Mouse (Mus musculus) gastrocnemius, adult 2 months (tissue): ENCODE measurements around the gene Slc25a20. TPM values are rescaled to one million over a fixed set of nuclear protein-coding genes. Genes with fewer than 3 reads are reported as not detected.

Experiments
- DNase-seq: peaks from one replicate; pipeline ENCODE4 v3.0.0; 2022
- H3K27ac ChIP-seq: fragments of 200-600 bp; 2 replicates; pipeline ENCODE4 v1.8.1; 2022; ENCODE audit warnings: mild to moderate bottlenecking
- H3K4me3 ChIP-seq: fragments of 200-600 bp; 2 replicates; pipeline ENCODE4 v1.8.1; 2022; ENCODE audit warnings: mild to moderate bottlenecking, moderate library complexity
- CTCF ChIP-seq: fragments of 200-600 bp; IDR thresholded peaks from 2 replicates; pipeline ENCODE4 v1.8.1; 2022; ENCODE audit warnings: antibody characterized with exemption, mild to moderate bottlenecking, moderate library complexity
- intact Hi-C: fragments of 180-260 bp; cut with DNase I; formaldehyde crosslinking; loops from one replicate; pipeline ENCODE4 v1.15.1; 2025
- total RNA-seq, 2 experiments: library from RNA; stranded (reverse); gene quantifications; 2 replicates each; pipeline ENCODE4 v1.2.3; 2021

The Slc25a20 gene
- total RNA-seq, 2 experiments from 2014 or later, result 55.2 to 96.6 TPM

DNA sequence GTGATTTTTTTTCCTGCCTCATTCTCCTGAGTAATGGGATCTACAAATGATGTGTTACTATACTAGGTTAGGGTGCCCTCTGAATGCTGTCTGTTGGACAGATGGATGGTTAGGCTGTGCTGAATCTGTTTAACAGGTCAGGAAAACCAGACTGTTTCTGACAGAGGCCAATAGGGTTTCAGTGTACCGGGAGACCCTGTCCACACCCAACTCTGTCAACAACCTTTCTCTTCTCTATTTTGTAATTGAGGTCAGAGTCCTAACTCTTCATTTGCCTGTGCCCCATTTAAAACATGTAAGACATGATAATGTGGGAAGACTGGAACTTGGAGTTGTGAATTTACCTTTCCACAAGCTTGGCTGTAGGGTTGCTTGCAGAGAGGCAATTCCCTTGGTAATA is 28.1 kb downstream of the Slc25a20 start:
- intact Hi-C loops, result loop anchor here (5.0 kb wide), 1 partner anchor 38 kb away; no protein-coding TSS in a partner anchor
- no peak overlapping the region for H3K4me3 ChIP-seq
- TF ChIP-seq CTCF, result no peak
- DNase-seq, result no peak
- H3K27ac ChIP-seq, result no peak overlapping the region

DNA sequence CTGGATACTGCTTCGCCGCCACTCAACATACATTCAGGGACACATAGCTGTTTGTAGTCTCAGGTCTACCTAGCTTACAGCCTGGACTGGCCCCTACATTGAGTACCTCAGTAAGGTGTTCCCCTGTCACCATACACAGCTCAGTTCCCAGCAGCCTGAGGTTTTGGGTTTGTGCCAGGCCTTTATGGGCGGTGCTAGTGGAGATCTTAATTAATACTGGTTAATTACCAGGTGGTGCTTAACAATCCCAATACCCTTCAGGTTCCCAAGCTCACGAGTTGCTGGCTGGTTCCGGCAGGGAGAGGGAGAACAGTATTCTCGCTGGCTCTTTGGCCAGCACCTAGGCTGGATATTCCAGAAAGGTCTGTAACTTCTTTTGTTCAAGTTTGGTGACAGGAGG is 29.0 kb downstream of the Slc25a20 start:
- TF ChIP-seq CTCF, result no peak
- no peak for DNase-seq
- no peak overlapping the region for H3K27ac ChIP-seq
- intact Hi-C loops, result loop anchor here (5.0 kb wide), 1 partner anchor 39 kb away; no protein-coding TSS in a partner anchor
- H3K4me3 ChIP-seq, result no peak overlapping the region

DNA sequence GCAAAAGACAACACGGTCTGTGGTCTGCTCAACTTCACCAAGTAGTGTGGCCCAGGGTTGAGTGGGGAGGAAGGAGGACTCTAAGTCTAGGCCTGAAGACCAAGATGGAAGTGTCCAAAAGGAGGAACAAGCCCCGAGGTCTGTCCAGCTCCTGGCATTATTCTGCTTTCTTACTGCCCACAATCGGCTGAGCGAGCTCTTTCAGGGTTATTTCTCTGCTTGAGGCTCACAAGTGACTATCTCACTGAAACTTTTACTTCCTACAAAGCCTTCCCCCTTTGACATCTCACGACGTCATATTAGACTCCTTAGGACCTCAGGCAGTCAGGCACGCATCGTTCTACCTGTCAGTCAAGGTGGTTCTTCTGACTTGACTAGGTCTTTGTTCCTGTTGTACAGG is 29.5 kb downstream of the Slc25a20 start:
- peak overlapping the region; percentile 92 for H3K4me3 ChIP-seq
- TF ChIP-seq CTCF, result no peak
- no peak for DNase-seq
- peak overlapping the region; percentile 93 for H3K27ac ChIP-seq
- intact Hi-C loops, result loop anchor here (5.0 kb wide), 1 partner anchor 39 kb away; no protein-coding TSS in a partner anchor

DNA sequence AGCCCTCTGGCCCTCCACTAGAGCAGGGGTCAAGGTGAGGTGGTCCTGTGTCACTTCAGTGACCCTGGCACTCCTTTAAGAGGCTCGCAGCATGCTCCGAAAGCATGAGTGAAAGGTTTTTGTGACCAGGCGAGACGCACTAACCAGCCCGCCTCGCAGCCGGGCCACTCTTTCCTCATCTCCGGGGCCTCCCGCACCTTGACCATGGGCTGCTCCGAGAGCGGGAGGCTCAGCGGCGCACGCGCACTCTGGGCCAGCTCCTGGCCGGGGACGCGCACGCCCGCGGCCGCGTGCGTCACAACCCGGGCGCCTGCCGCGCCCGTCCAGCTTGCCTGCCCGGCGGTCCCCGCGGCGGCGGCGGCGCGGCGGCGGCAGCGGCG is 29.9 kb downstream of the Slc25a20 start:
- H3K27ac ChIP-seq, result peak overlapping the region; percentile 93
- H3K4me3 ChIP-seq, result peak overlapping the region; percentile 92
- no peak for TF ChIP-seq CTCF
- DNase-seq, result peak; percentile 95
- intact Hi-C loops, result loop anchor here (5.0 kb wide), 1 partner anchor 40 kb away; no protein-coding TSS in a partner anchor

DNA sequence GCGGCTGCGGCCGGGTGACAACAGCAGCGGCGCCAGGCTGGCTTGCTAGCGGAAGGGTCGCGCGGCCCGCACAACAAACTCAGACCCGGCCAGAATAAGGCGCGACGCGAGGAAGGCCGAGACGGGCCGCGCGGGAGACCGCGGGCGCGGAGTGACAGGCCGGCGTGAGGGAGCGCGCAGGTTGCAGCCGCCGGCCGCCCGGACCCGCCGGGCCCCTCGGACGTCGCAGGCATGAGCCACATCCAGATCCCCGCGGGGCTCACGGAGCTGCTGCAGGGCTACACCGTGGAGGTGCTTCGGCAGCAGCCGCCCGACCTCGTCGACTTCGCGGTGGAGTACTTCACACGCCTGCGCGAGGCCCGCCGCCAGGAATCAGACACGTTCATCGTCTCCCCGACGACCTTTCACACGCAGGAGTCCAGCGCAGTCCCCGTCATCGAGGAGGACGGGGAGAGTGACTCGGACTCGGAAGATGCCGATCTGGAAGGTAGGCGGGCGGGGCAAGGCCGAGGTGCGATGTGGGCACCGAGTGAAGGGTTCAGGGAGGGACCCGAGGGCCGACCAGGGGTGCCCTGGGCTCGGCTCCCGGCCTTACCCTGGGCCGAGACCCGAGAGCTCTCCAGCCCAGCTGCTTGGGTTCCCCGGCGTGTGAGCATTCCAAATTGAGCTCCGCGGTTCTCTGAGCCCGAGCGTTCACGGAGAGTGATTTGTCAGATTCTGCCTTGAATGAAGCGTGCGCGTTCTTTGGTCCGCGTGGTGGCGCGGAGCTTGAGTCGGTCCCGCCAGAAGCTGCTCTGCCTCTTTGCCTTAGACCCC is 30.5 kb downstream of the Slc25a20 start:
- peak; percentile 21; the same call in 1 of the 2 replicates for TF ChIP-seq CTCF
- intact Hi-C loops, result loop anchor here (5.0 kb wide), 1 partner anchor 40 kb away; no protein-coding TSS in a partner anchor
- Histone ChIP-seq H3K4me3 (peak overlapping the region; percentile 92), H3K27ac (peak overlapping the region; percentile 93)
- DNase-seq, result peak; percentile 73

DNA sequence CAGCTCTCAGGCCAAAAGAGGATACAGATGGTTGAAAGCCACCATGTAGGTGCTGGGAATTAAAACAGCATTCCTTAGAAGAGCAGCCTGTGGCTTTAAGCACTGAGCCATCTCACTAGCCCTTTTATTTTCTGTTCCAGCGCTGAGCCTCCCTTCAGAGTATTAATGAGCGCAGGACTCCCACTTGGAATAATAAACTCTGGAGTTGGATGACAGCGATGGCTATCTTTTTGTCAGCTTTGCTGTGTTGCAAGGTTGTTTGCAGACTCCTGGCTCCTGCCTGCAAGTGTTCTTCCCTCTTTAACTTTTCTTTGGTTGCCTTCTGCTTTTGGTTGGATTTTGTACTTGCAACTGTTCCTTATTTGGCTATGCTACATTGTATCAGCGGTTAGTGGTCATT is 32.1 kb downstream of the Slc25a20 start:
- intact Hi-C loops, result loop anchor here (5.0 kb wide), 1 partner anchor 42 kb away; no protein-coding TSS in a partner anchor
- TF ChIP-seq CTCF, result no peak
- no peak for DNase-seq
- H3K27ac ChIP-seq, result 0 out of 2 replicates have a peak overlapping the region, but pooled peaks have one; percentile 1
- H3K4me3 ChIP-seq, result peak overlapping the region; percentile 92

DNA sequence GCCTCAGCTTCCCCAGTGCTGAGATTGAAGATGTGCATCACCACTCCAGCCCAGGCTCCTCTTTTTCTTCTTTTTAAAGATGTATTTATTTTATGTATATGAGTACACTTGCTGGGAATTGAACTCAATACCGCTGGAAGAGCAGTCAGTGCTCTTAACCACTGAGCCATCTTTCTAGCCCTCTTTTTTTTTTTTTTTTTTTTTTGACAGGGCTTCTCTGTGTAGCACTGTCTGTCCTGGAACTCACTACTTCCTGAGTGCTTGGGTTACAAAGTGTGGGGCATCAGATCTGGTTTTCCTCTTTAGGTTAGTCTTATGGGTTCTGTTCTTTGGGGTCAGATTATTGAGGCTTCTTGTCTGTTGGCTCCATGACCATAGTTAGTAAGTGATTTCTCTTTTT is 32.6 kb downstream of the Slc25a20 start:
- H3K4me3 ChIP-seq, result peak overlapping the region; percentile 92
- H3K27ac ChIP-seq, result no peak overlapping the region
- DNase-seq, result no peak
- TF ChIP-seq CTCF, result no peak
- intact Hi-C loops, result loop anchor here (5.0 kb wide), 1 partner anchor 42 kb away; no protein-coding TSS in a partner anchor

DNA sequence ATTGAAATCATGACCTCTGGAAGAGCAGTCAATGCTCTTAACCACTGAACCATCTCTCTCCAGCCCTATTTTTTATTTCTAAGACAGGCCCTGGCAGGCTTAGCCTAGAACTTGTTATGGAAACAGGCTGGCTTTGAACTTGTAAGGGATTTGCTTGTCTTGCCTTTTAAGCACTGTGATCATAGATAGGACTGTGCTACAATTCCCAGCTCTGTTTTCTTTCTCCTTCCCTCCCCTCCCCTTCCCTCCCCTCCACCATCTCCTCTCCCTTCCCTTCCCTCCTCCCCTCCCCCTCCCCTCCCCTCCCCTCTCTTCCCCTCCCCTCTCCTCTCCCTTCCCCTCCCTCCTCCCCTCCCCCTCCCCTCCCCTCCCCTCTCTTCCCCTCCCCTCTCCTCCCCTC is 40.6 kb downstream of the Slc25a20 start:
- intact Hi-C loops, result no loop called here

DNA sequence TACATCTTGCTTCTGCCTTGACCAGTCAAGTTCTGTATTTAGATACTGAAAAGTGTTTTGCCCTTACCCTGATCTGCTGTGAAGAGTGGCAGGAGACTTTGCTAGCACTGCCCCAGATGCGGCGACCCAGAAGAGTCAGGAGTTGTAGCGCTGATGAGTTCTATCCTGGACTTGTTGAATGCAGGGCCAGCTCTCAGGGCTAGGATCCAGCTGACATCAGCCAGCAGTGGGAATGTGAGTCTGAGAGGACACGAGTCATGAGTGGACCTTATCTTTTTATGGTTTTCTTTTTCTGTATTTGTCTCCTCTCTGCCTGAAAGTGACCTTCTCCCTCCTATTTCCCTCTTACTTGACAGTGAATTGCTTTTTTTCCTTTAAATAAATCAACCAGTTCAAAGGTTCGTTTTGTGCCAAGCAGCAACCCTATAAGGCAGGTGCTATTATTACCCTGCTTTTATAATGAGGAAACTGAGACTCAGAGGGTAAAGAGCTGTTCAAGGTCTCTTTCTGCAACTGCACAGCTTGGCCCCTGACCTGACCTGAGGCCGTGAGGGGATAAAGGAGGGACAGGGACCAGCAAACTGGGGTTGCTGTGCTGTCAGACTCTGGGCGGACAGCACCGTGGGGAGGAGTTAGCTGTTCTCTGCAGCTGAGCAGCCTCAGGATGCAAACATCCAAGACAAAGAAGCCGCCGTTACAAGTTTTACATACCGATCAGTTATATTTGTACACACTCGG is 41.7 kb downstream of the Slc25a20 start:
- peak; percentile 74 for DNase-seq
- TF ChIP-seq CTCF, result no peak
- H3K27ac ChIP-seq, result peak overlapping the region; percentile 89
- peak overlapping the region; percentile 50 for H3K4me3 ChIP-seq
- intact Hi-C loops, result no loop called here

More for the DNA sequence above, 40.6 kb downstream of the Slc25a20 start:
- no peak for DNase-seq
- Histone ChIP-seq H3K4me3 (no peak overlapping the region), H3K27ac (peak overlapping the region; percentile 43; the same call in 1 of the 2 replicates)
- no peak for TF ChIP-seq CTCF

DNA sequence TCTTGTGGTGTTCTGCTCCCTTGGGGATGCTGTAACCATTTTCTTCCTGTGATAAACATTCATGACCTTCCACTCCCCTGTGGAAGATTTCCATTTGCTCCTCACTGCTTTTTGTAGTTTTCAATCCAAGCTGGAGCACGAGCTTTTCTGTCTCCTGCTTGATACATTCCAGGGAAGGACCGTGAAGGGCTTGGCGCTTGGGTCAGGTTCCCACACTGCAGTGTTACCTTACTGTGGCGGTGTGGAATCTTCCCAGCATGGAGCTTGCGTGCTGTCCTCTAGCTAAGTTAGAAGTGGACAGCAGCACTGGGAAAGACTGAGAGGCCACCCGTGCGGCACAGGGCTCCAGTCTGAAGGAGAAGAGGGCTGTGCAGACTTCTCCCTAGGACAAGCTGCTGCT is 42.7 kb downstream of the Slc25a20 start:
- no peak for TF ChIP-seq CTCF
- peak overlapping the region; percentile 89 for H3K27ac ChIP-seq
- H3K4me3 ChIP-seq, result peak overlapping the region; percentile 19; the same call in 1 of the 2 replicates
- intact Hi-C loops, result no loop called here
- peak; percentile 59 for DNase-seq

DNA sequence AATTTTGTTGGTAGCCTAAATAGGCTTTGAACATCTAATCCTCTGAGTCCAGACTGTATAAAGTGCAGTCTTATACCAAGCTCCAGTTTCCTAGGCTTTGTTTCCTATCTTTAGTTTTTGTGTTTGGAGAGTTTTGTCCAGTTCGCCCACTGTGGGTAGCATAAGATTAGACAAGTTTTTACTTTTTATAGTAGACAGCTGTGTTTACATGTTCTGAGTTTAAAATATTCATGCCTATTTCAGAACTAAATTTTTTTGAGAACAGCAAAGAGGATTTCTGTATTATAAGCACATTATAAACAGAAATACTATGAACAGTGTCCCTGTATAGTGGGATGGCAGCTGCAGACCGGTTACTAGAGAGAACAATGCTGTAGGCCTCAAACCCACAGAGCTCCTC is 45.3 kb downstream of the Slc25a20 start:
- no peak for TF ChIP-seq CTCF
- no peak for DNase-seq
- intact Hi-C loops, result no loop called here
- Histone ChIP-seq H3K4me3 (no peak overlapping the region), H3K27ac (peak overlapping the region; percentile 13; the same call in 1 of the 2 replicates)

DNA sequence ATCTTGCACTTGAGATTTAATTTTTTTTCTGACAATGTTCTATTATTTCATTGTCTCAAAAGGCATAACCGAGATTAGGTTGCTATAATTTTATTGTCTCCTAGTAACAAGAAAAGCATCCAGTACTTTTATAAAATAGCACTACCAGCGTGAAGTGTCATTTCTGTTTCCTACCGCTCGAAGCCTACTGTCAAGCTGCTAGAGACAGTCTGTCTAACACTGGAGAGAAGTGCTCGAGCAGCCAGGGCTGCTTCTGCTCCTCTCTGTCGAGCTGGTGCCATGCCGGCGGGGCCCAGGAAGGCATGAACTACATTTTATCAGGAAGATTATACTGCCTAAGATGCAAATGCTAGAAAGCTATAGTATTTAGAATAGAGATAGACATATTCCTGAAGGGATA is 46.9 kb downstream of the Slc25a20 start:
- TF ChIP-seq CTCF, result no peak
- Histone ChIP-seq H3K27ac (peak overlapping the region; percentile 35; the same call in 1 of the 2 replicates), H3K4me3 (no peak overlapping the region)
- no peak for DNase-seq
- intact Hi-C loops, result no loop called here

DNA sequence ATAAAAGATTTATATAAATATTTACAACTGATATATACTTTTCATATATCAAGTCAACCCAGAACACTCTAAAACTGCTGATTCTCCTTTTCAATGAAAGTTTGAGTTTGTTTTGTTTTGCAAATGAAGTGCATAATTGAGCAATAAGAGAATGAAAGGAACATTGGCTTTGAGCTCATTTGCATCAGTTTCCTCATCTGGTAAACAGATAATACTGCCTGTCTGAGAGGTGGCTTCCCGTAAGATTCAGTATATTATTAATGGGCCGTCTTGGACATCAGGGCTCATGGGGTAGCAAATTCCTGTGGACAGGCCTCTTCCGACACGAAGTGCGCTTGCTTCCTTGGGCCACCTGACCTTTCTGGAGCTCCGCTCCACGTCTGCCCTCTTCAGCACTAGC is 48.9 kb downstream of the Slc25a20 start:
- Histone ChIP-seq H3K4me3 (no peak overlapping the region), H3K27ac (no peak overlapping the region)
- no peak for TF ChIP-seq CTCF
- DNase-seq, result no peak
- intact Hi-C loops, result no loop called here
